Mouse (Mus musculus) embryonic facial prominence, embryonic 10.5 days (tissue): ENCODE data around the gene Vps52. TPM values are rescaled to one million over a fixed set of nuclear protein-coding genes. Genes with fewer than 3 reads are reported as not detected.

Source experiments
- DNase-seq: peaks from one replicate; pipeline ENCODE4 v3.0.0-alpha.2; 2017; ENCODE audit warnings: low spot score
- H3K27ac ChIP-seq: fragments of 300-500 bp; sonication (generic); replicated peaks from 2 replicates; pipeline ENCODE4 v1.5.1; 2016; ENCODE audit warnings: mild to moderate bottlenecking
- H3K27me3 ChIP-seq: fragments of 300-500 bp; sonication (generic); replicated peaks from 2 replicates; pipeline ENCODE4 v1.6.1; 2016; ENCODE audit warnings: low read depth, mild to moderate bottlenecking; ENCODE audit not compliant: poor library complexity, severe bottlenecking
- H3K36me3 ChIP-seq: fragments of 300-500 bp; sonication (generic); replicated peaks from 2 replicates; pipeline ENCODE4 v1.6.1; 2016; ENCODE audit warnings: mild to moderate bottlenecking, moderate library complexity
- H3K4me1 ChIP-seq: fragments of 300-500 bp; sonication (generic); 2 replicates; pipeline ENCODE4 v1.6.1; 2016
- H3K4me3 ChIP-seq: fragments of 300-500 bp; sonication (generic); 2 replicates; pipeline ENCODE4 v1.5.1; 2016; ENCODE audit warnings: mild to moderate bottlenecking, moderate library complexity
- H3K9me3 ChIP-seq: fragments of 300-500 bp; sonication (generic); 2 replicates; pipeline ENCODE4 v1.6.1; 2016; ENCODE audit warnings: mild to moderate bottlenecking
- WGBS: fragments of 180-500 bp; shearing (Covaris S2); methylation state at CpG from one replicate; pipeline ENCODE4 v1.1.7; 2016; 5-methylcytosine and 5-hydroxymethylcytosine counted together
- polyA plus RNA-seq: library from polyadenylated mRNA; unstranded; fragments of >200 nt; fragmentation: Nextera tagmentation; extraction: Ambion mirVana; gene quantifications from 2 replicates; pipeline ENCODE4 v1.2.1, GENCODE M21; 2016

The Vps52 gene
- 48.2 and 51.5 TPM in 2 replicates for polyA plus RNA-seq

DNA sequence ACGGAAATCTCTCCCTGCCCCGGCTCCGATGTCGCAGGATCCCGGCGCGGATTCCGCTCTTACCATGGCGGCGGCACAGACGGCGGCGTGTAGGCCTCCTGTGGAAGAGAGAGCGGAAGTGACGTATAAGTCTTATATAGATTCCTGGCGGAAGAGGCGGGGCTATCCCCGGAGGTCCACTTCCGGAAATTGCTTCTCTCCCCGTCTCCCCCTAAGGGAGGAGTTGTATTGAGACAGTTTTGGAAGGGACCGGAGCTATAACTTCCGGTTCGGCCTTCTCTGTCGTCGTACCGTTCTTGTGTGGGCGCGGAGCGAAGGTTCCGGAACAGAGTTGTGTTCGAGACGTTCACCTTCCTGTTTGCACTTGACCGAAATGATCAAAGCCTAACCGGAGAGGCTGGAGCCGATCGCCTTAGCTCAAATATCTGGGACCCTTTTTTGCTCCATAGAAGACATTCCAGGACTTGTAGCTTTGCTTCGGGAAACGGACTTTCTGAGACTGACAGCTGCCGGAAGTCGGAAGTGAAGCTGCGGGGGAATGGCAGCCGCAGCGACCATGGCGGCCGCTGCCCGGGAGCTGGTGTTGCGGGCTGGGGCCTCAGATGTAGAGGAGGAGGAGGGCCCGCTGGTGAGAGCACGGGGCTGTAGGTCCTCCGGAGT lies at the start of gene Vps52, which contains the start of gene Rps18:
Gene Vps52 (plus strand): TSS at position 258 of the 660 bp plus-strand sequence.
Gene Rps18 (minus strand): TSS at position 447 of the 660 bp plus-strand sequence.
- Histone ChIP-seq H3K36me3 (peaks cover 65% of the 10 kb centered on the region), H3K4me1 (peaks cover 48% of the 10 kb centered on the region), H3K27ac (peak within 1 kb of the TSS; percentile 95), H3K27me3 (no peaks in the 10 kb centered on the region), H3K4me3 (peak within 1 kb of the TSS; percentile 85), H3K9me3 (no peaks in the 10 kb centered on the region)
- WGBS, result under 1% methylated on average over 50 of the region's 50 CpGs
- peak; percentile 96 for DNase-seq

DNA sequence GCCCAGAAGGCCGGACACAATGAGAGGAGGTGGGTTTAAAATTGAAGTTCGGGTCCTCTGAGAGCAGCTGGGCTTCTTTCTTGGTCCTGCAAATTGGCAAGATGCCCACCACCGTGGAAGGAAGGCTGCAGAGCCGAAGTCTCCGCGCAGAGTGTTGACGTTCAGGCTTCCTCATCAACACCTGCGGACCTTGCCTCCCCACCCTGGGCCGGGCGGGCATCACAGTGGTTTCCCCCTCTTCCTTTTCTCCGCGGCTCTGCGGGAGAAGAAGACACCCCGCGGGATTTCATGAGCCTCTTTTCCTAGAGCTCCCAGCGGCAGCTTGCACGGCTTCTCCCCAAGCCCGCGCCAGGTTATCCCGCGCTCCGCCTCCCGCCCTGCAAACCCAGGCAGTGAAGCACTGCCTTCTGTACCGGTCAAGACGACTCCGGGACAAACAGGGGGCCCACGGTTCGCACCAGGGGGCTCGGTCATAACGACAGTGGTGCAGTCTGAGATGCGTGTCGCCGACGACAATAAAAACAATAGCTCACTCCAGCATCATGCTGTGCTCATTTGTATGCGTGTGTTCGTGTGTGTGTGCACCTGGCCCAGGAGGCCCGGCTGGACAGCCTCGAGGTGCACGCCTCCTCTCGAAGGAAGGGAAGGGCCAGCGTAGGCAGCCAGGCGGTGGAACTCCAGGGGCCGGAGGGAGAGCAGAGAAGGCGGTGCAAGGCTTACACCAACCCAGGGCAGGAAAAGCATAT lies 47.1 kb upstream of the Vps52 start:
- no peaks in the 10 kb centered on the region for H3K9me3 ChIP-seq
- H3K27ac ChIP-seq, result peak overlapping the region; percentile 93
- H3K4me3 ChIP-seq, result peak overlapping the region; percentile 95
- peaks cover 33% of the 10 kb centered on the region for H3K36me3 ChIP-seq
- DNase-seq, result peak; percentile 59
- H3K27me3 ChIP-seq, result no peaks in the 10 kb centered on the region
- WGBS, result under 1% methylated on average over 44 of the region's 44 CpGs
- H3K4me1 ChIP-seq, result peaks cover 47% of the 10 kb centered on the region

DNA sequence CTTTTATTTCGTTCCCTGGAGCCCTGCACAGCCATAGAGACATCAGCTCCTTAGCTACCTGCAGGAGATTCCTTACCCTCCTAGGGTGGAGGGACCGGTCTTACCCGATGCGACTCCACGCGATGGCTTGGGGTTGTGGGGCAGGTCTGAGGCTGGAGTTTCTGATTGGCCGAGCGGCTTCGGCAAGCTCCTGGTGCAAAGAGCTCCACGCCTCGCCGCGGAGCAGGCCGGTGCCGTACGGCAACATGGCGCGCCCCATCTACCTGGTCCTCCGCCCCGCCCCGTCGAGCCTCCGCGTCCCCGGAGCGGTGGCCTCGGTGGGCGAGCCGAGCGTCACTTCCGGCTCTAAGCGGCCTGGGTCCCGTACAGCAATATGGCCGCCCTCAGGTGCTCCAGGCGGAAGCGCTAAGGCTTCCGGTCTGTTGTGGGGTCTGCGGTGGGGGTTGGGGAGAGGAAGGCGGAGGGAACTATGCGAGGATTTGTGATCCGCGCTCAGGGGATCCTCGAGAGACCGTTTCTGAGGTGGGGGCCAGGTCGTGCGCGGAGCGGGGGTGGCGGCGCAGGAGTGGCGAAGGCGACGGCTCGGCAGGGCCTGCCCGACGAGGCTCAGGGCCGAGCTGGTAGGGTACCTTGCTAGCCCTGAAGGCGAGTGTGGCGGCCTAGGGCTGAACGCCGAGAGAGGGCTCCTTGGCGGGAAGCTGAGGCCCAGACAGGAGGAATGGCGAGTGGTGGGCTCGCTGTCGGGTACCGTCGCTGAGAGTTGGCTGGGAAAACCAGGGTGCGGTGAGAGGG lies 46.3 kb upstream of the Vps52 start, which contains the start of gene Daxx:
Gene Daxx (plus strand): TSS at position 338 of the 792 bp plus-strand sequence.
- DNase-seq, result peak; percentile 100
- peak within 1 kb of the TSS; percentile 95 for H3K4me3 ChIP-seq
- H3K36me3 ChIP-seq, result peaks cover 40% of the 10 kb centered on the region
- H3K9me3 ChIP-seq, result no peaks in the 10 kb centered on the region
- peak within 1 kb of the TSS; percentile 93 for H3K27ac ChIP-seq
- WGBS, result under 1% methylated on average over 68 of the region's 68 CpGs
- no peaks in the 10 kb centered on the region for H3K27me3 ChIP-seq
- peaks cover 49% of the 10 kb centered on the region for H3K4me1 ChIP-seq

DNA sequence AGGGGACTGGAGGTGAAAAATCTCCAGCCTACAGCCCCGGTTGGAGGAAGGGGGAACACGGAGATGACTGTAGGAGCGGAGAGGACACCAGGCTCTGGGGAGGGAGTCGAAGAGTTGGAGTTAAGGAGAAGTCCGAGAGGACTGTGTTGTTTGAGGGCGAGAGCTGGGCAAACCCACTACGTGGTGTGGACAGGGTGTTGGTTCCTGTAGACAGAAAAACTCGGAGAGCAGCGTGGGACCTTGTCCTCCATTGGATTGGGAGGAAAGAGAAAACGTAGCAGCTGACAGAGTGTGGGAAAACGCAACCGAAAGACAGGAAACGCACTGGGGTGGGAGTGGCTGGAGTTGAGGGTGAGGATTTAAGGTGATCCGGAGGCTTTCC lies 45.8 kb upstream of the Vps52 start:
- DNase-seq, result no peak
- peak overlapping the region; percentile 93 for H3K27ac ChIP-seq
- no peaks in the 10 kb centered on the region for H3K27me3 ChIP-seq
- H3K4me3 ChIP-seq, result peak overlapping the region; percentile 95
- H3K9me3 ChIP-seq, result no peaks in the 10 kb centered on the region
- under 1% methylated on average over 14 of the region's 14 CpGs for WGBS
- H3K4me1 ChIP-seq, result peaks cover 52% of the 10 kb centered on the region
- H3K36me3 ChIP-seq, result peaks cover 46% of the 10 kb centered on the region

DNA sequence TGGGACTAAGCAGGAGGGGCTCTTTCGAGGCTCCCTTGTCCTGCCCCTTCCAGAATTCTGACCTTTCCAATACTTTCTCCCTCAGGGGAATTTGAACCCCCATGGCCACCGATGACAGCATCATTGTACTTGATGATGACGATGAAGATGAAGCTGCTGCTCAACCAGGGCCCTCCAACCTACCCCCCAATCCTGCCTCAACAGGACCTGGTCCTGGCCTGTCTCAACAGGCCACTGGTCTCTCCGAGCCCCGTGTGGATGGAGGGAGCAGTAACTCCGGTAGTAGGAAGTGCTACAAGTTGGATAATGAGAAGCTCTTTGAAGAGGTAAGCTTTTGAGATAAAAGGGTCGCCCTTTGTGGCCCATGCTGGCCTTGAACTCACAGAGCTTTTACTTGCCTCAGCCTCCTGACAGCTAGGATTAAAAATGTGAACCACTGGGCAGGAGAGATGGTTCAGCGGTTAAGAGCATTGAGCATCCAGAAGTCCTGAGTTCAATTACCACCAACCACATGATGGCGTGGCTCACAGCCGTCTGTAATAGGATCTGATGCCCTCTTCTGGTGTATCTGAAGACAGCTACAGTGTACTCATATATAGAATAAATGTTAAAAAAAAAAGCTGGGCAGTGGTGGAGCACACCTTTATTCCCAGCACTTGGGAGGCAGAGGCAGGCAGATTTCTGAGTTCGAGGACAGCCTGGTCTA lies 45.1 kb upstream of the Vps52 start:
- Histone ChIP-seq H3K27me3 (no peaks in the 10 kb centered on the region), H3K9me3 (no peaks in the 10 kb centered on the region), H3K27ac (peak overlapping the region; percentile 93), H3K4me3 (peak overlapping the region; percentile 95), H3K4me1 (peaks cover 56% of the 10 kb centered on the region), H3K36me3 (peaks cover 50% of the 10 kb centered on the region)
- 52% methylated on average over 11 of the region's 11 CpGs for WGBS
- DNase-seq, result no peak

DNA sequence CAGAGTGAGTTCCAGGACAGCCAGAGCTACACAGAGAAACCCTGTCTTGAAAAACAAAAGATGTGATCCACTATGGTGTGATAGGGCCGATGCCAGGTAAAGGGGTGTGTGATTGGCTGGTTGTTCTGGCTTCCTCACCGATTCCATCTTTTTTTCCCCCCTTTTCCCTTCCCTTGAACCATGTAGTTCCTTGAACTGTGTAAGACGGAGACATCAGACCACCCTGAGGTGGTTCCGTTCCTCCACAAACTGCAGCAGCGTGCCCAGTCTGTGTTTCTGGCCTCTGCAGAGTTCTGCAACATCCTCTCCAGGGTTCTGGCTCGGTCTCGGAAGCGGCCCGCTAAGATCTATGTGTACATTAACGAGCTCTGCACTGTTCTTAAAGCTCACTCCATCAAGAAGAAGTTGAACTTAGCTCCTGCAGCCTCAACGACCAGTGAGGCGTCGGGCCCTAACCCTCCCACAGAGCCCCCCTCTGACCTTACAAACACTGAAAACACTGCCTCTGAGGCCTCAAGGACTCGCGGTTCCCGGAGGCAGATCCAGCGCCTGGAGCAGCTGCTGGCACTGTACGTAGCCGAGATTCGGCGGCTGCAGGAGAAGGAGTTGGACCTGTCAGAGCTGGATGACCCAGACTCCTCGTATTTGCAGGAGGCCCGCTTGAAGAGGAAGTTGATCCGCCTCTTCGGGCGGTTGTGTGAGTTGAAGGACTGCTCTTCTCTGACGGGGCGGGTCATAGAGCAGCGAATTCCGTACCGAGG lies 44.4 kb upstream of the Vps52 start:
- H3K4me3 ChIP-seq, result peak overlapping the region; percentile 95
- H3K36me3 ChIP-seq, result peaks cover 50% of the 10 kb centered on the region
- peaks cover 57% of the 10 kb centered on the region for H3K4me1 ChIP-seq
- no peaks in the 10 kb centered on the region for H3K9me3 ChIP-seq
- DNase-seq, result no peak
- no peaks in the 10 kb centered on the region for H3K27me3 ChIP-seq
- H3K27ac ChIP-seq, result no peak overlapping the region
- 93% methylated on average over 31 of the region's 31 CpGs for WGBS

DNA sequence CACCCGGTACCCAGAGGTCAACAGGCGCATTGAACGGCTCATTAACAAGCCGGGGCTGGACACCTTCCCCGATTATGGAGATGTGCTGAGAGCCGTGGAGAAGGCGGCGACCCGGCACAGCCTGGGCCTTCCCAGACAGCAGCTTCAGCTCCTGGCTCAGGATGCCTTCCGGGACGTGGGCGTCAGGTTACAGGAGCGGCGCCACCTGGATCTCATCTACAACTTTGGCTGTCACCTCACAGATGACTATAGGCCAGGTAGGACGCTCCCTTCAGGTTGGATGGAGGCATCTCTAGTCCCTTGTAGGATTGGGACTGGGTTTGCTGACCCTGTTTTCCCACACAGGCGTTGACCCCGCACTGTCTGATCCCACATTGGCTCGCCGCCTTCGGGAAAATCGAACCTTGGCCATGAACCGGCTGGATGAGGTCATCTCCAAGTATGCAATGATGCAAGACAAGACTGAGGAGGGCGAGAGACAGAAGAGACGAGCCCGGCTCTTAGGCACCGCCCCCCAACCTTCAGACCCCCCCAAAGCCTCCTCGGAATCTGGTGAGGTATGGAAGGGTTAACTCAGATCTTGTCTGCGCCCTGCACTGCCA lies 43.7 kb upstream of the Vps52 start:
- peaks cover 63% of the 10 kb centered on the region for H3K4me1 ChIP-seq
- H3K9me3 ChIP-seq, result no peaks in the 10 kb centered on the region
- H3K4me3 ChIP-seq, result peak overlapping the region; percentile 95; the same call in 1 of the 2 replicates
- no peak overlapping the region for H3K27ac ChIP-seq
- DNase-seq, result no peak
- WGBS, result 91% methylated on average over 28 of the region's 28 CpGs
- peaks cover 52% of the 10 kb centered on the region for H3K36me3 ChIP-seq
- no peaks in the 10 kb centered on the region for H3K27me3 ChIP-seq

DNA sequence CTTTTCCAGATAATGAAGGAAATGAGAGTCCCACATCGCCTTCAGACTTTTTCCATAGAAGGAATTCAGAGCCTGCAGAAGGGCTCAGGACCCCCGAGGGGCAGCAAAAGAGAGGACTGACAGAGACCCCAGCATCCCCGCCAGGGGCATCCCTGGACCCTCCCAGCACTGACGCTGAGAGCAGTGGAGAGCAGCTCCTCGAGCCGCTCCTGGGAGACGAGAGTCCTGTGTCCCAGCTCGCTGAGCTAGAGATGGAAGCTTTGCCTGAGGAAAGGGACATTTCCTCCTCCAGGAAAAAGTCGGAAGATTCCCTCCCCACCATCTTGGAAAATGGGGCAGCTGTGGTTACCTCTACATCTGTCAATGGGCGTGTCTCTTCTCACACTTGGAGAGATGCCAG lies 42.3 kb upstream of the Vps52 start:
- peaks cover 6% of the 10 kb centered on the region; the same call in 1 of the 2 replicates for H3K27me3 ChIP-seq
- H3K36me3 ChIP-seq, result peaks cover 65% of the 10 kb centered on the region
- no peak for DNase-seq
- no peaks in the 10 kb centered on the region for H3K9me3 ChIP-seq
- WGBS, result 92% methylated on average over 10 of the region's 10 CpGs
- H3K4me3 ChIP-seq, result peak overlapping the region; percentile 25; the same call in 1 of the 2 replicates
- peaks cover 70% of the 10 kb centered on the region for H3K4me1 ChIP-seq
- no peak overlapping the region for H3K27ac ChIP-seq

DNA sequence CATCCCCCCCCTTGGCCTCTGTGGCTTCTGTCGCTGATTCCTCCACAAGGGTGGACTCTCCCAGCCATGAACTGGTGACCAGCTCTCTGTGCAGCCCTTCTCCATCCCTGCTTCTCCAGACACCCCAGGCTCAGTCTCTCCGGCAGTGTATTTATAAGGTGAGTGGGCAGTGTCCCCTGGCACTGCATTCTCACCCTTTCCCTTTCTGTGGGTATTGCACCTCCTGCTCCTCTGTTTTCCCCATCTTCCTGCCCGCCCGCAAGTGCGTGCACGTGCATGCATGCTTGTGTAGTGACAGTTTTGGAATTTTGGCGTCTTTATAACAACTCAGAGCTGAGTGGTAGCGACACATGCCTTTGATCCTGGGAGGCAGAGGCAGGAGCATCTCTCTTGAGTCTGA lies 41.7 kb upstream of the Vps52 start:
- H3K27me3 ChIP-seq, result peaks cover 10% of the 10 kb centered on the region; the same call in 1 of the 2 replicates
- no peak for DNase-seq
- peaks cover 70% of the 10 kb centered on the region for H3K4me1 ChIP-seq
- no peak overlapping the region for H3K27ac ChIP-seq
- peak overlapping the region; percentile 73; the same call in 1 of the 2 replicates for H3K4me3 ChIP-seq
- H3K36me3 ChIP-seq, result peaks cover 69% of the 10 kb centered on the region
- H3K9me3 ChIP-seq, result no peaks in the 10 kb centered on the region
- WGBS, result 94% methylated on average over 8 of the region's 8 CpGs

DNA sequence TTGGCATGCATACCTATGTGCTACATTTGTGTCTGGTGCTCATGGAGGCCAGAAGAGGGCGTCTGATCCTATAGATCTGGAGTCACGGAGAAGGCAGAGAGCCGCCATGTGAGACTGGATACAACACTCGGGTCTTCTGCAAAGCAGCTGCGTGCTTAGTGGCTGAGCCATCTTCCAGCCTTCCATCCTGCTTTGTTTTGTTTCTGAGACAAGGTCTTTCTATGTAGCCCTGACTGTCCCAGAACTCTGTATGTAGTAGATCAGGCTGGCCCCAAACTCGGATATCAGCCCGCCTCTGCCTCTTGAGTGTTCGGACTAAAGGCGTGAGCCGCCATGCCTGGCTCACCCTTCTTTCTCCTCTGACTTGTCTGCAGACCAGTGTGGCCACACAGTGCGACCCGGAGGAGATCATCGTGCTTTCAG lies 40.6 kb upstream of the Vps52 start:
- no peaks in the 10 kb centered on the region for H3K9me3 ChIP-seq
- H3K27me3 ChIP-seq, result peaks cover 10% of the 10 kb centered on the region; the same call in 1 of the 2 replicates
- WGBS, result 71% methylated on average over 13 of the region's 13 CpGs
- no peak overlapping the region for H3K27ac ChIP-seq
- peaks cover 76% of the 10 kb centered on the region for H3K4me1 ChIP-seq
- peak overlapping the region; percentile 73 for H3K4me3 ChIP-seq
- peaks cover 69% of the 10 kb centered on the region for H3K36me3 ChIP-seq
- DNase-seq, result no peak
